ENCODE assay signal across 21 mouse cellular contexts in genomic region chrX:162831542-162831941, GRCm38 (mm10). TPM values are rescaled to one million over a fixed set of nuclear protein-coding genes. Genes with fewer than 3 reads are reported as not detected.
DNase-seq lines count a peak whose midpoint lies in the region; ATAC-seq lines count a peak whose summit lies in the region.
"Had no signal": no experiment of that assay in that cellular context is flagged by ENCODE, and none has a peak within 500 bp of the region (broad histone marks: within the 10 kb centered on the region; RNA-seq: fewer than 3 reads in every experiment).

No protein-coding gene starts in this region.

- H3K4me2 ChIP-seq in intestine, embryonic 16.5 days (ENCODE audit: low read depth, low read length), result no peak overlapping the region
- no peak overlapping the region for H3K4me2 ChIP-seq in intestine, embryonic 15.5 days (replicated peaks)
- H3K4me2 ChIP-seq: forebrain, embryonic 15.5 days; heart, embryonic 15.5 days; liver, embryonic 15.5 days had no signal

- 60% methylated on average over 1 of the region's 1 CpGs for WGBS in intestine, embryonic 16.5 days
- WGBS in intestine, embryonic 15.5 days, result 63% methylated on average over 1 of the region's 1 CpGs

- H3K4me1 ChIP-seq in intestine, embryonic 16.5 days (ENCODE audit: control insufficient read depth, insufficient read depth, low read length), result no peaks in the 10 kb centered on the region
- no peaks in the 10 kb centered on the region for H3K4me1 ChIP-seq in intestine, embryonic 15.5 days (replicated peaks)
- H3K4me1 ChIP-seq: heart, embryonic 15.5 days had no signal

- no peaks in the 10 kb centered on the region for H3K36me3 ChIP-seq in intestine, embryonic 16.5 days (ENCODE audit: control insufficient read depth, insufficient read depth, low read length)
- no peaks in the 10 kb centered on the region for H3K36me3 ChIP-seq in intestine, embryonic 15.5 days
- H3K36me3 ChIP-seq: forebrain, embryonic 15.5 days; heart, embryonic 15.5 days; limb, embryonic 10.5 days; liver, embryonic 15.5 days had no signal

- no peak overlapping the region for H3K4me3 ChIP-seq in intestine, embryonic 16.5 days (ENCODE audit: low read length)
- no peak overlapping the region for H3K4me3 ChIP-seq in intestine, embryonic 15.5 days (replicated peaks)
- H3K4me3 ChIP-seq: forebrain, embryonic 15.5 days; heart, embryonic 15.5 days; limb, embryonic 10.5 days; liver, embryonic 15.5 days had no signal

- H3K27me3 ChIP-seq in intestine, embryonic 16.5 days (replicated peaks; ENCODE audit: control insufficient read depth, insufficient read depth, low read length), result no peaks in the 10 kb centered on the region
- H3K27me3 ChIP-seq in intestine, embryonic 15.5 days (replicated peaks), result no peaks in the 10 kb centered on the region
- H3K27me3 ChIP-seq: forebrain, embryonic 15.5 days; heart, embryonic 15.5 days; liver, embryonic 15.5 days had no signal

- ATAC-seq in intestine, embryonic 16.5 days, result no peak
- ATAC-seq in intestine, embryonic 15.5 days, result no peak
- ATAC-seq in megakaryocyte progenitor cell, adult 5-6 weeks (replicated peaks; ENCODE audit: poor library complexity), result peak; percentile 42
- ATAC-seq: forebrain, embryonic 15.5 days had no signal

- peak overlapping the region; percentile 20; the same call in 1 of the 2 replicates for H3K27ac ChIP-seq in intestine, embryonic 16.5 days (ENCODE audit: low read length)
- H3K27ac ChIP-seq in intestine, embryonic 15.5 days, result no peak overlapping the region
- H3K27ac ChIP-seq: forebrain, embryonic 15.5 days; heart, embryonic 15.5 days; limb, embryonic 10.5 days; liver, embryonic 15.5 days had no signal

- no peaks in the 10 kb centered on the region for H3K9me3 ChIP-seq in intestine, embryonic 16.5 days (ENCODE audit: control insufficient read depth, low read length)
- no peaks in the 10 kb centered on the region for H3K9me3 ChIP-seq in intestine, embryonic 15.5 days
- H3K9me3 ChIP-seq: forebrain, embryonic 15.5 days; heart, embryonic 15.5 days; limb, embryonic 10.5 days; liver, embryonic 15.5 days had no signal

- no peak overlapping the region for H3K9ac ChIP-seq in intestine, embryonic 16.5 days (ENCODE audit: low read depth, low read length)
- no peak overlapping the region for H3K9ac ChIP-seq in intestine, embryonic 15.5 days
- H3K9ac ChIP-seq: forebrain, embryonic 15.5 days; heart, embryonic 15.5 days; liver, embryonic 15.5 days had no signal

- peak; percentile 69 for DNase-seq in ES-CJ7 (ENCODE audit: low read depth, low spot score)
- peak; percentile 90 for DNase-seq in R1 (ENCODE audit: low read depth, low spot score)
- no peak for DNase-seq in spleen, postnatal 36 days (ENCODE audit: low spot score in 2 of 2)
- no peak for DNase-seq in adrenal gland, adult 8-10 months
- DNase-seq: B cell, adult 2 months; cerebellum, adult 9-10 months; gastrocnemius, postnatal 36 days; heart, postnatal 4 days; kidney, adult 9 months; kidney, postnatal 36 days; lung, postnatal 10 days; retina, postnatal 1 day; thymus, adult 18-20 months; thymus, postnatal 4 days had no signal

RNA-seq across cellular contexts. Expression of gene Txlng, which starts 2.3 kb away (rescaled TPM):
- 12.1 and 13.4 TPM in 2 replicates for polyA plus RNA-seq in intestine, embryonic 16.5 days (2015; fragmentation: Nextera tagmentation; extraction: Ambion mirVana)
- polyA plus RNA-seq in intestine, embryonic 15.5 days (2015; fragmentation: Nextera tagmentation; extraction: Ambion mirVana), result 13.3 and 13.5 TPM in 2 replicates
- 23.1 and 30.1 TPM in 2 replicates for total RNA-seq in megakaryocyte progenitor cell, adult 5-6 weeks (2015)
- 35.8 and 51.6 TPM in 2 replicates for total RNA-seq in megakaryocyte progenitor cell, adult 5-6 weeks (2017)
- total RNA-seq in adrenal gland, adult 8-10 months (2022), result 10 to 100 TPM; 18.6 to 22.7 (median 19.8) TPM

RNA-seq across cellular contexts. Expression of gene Syap1, which starts 56.7 kb away (rescaled TPM):
- 31.3 and 35.1 TPM in 2 replicates for polyA plus RNA-seq in intestine, embryonic 16.5 days (2015; fragmentation: Nextera tagmentation; extraction: Ambion mirVana)
- polyA plus RNA-seq in intestine, embryonic 15.5 days (2015; fragmentation: Nextera tagmentation; extraction: Ambion mirVana), result 31.8 and 37.5 TPM in 2 replicates
- total RNA-seq in megakaryocyte progenitor cell, adult 5-6 weeks (2015), result 24.1 and 28.3 TPM in 2 replicates
- 40.3 and 45.7 TPM in 2 replicates for total RNA-seq in megakaryocyte progenitor cell, adult 5-6 weeks (2017)
- total RNA-seq in adrenal gland, adult 8-10 months (2022), result 10 to 100 TPM; 72.3 to 92.9 (median 81.5) TPM

Comparison
In these comparisons a context has a peak if more than half of its experiments do, and no peak if none do; other contexts are left out.
1. DNase-seq: peak in ES-CJ7 (single experiment) and R1 (single experiment); none in spleen, postnatal 36 days (0 of 2) and adrenal gland, adult 8-10 months (single experiment).